Mouse (Mus musculus) olfactory bulb, adult 2 months (tissue): ENCODE measurements at regions not wholly inside any gene's neighbourhood (a gene's known extent, or its start where the extent isn't known, plus 50 kb on each side); places are given as distances from the start of the nearest gene placed in this dataset.
"Not testable (repeated sequence)": the region's sequence is repeated elsewhere in the genome, so short reads cannot be mapped to it uniquely, and the experiment has no call there.

Experiments
- H3K27ac ChIP-seq: fragments of 200-500 bp; 2 replicates; pipeline ENCODE4 v1.5.1; 2012; ENCODE audit warnings: low read depth, low read length; ENCODE audit not compliant: insufficient read depth
- H3K4me1 ChIP-seq: fragments of 200-500 bp; 2 replicates; pipeline ENCODE4 v1.6.1; 2012; ENCODE audit warnings: low read length; ENCODE audit not compliant: control insufficient read depth, insufficient read depth
- H3K4me3 ChIP-seq: fragments of 200-500 bp; 2 replicates; pipeline ENCODE4 v1.5.1; 2012; ENCODE audit warnings: mild to moderate bottlenecking, low read depth, low read length, moderate library complexity; ENCODE audit not compliant: insufficient read depth
- CTCF ChIP-seq: fragments of 200-500 bp; IDR thresholded peaks from 2 replicates; pipeline ENCODE4 v1.5.1; 2012; ENCODE audit warnings: low read depth, mild to moderate bottlenecking, low read length, moderate library complexity; ENCODE audit not compliant: insufficient read depth
- POLR2A ChIP-seq: fragments of 200-500 bp; IDR thresholded peaks from 2 replicates; pipeline ENCODE4 v1.6.1; 2012; ENCODE audit warnings: mild to moderate bottlenecking, low read depth, low read length, moderate library complexity; ENCODE audit not compliant: insufficient read depth
- WGBS: fragments of 180-500 bp; shearing (Covaris S2); methylation state at CpG from one replicate; pipeline ENCODE4 v1.1.7; 2018; 5-methylcytosine and 5-hydroxymethylcytosine counted together

GRCm38 (mm10) chr7:92984701-92985682 lies 94.7 kb upstream of the Fam181b start:
- Histone ChIP-seq H3K4me1 (peaks cover 2% of the 10 kb centered on the region; the same call in 1 of the 2 replicates), H3K4me3 (peak overlapping the region; percentile 29; the same call in 1 of the 2 replicates), H3K27ac (peak overlapping the region; percentile 67)
- WGBS, result 12% methylated on average over 18 of the region's 18 CpGs
- no peak for TF ChIP-seq CTCF
- no peak for TF ChIP-seq POLR2A

- Histone ChIP-seq H3K4me1 (peaks cover 2% of the 10 kb centered on the region; the same call in 1 of the 2 replicates), H3K4me3 (no peak overlapping the region), H3K27ac (no peak overlapping the region)
- WGBS, result 50% methylated on average over 2 of the region's 2 CpGs
- no peak for TF ChIP-seq POLR2A
- TF ChIP-seq CTCF, result no peak
Measured at GRCm38 (mm10) chr7:92985683-92986070, 94.0 kb upstream of the Fam181b start.

GRCm38 (mm10) chr7:92998886-92999285 lies 80.8 kb upstream of the Fam181b start:
- no peak overlapping the region for H3K4me3 ChIP-seq
- 74% methylated on average over 3 of the region's 3 CpGs for WGBS
- no peaks in the 10 kb centered on the region for H3K4me1 ChIP-seq
- no peak overlapping the region for H3K27ac ChIP-seq
- TF ChIP-seq CTCF (no peak), POLR2A (no peak)

- H3K4me1 ChIP-seq, H3K27ac ChIP-seq, H3K4me3 ChIP-seq: not testable (repeated sequence)
- WGBS, result 35% methylated on average over 5 of the region's 5 CpGs
Measured at GRCm38 (mm10) chr7:93006694-93007231, 72.9 kb upstream of the Fam181b start.

DNA sequence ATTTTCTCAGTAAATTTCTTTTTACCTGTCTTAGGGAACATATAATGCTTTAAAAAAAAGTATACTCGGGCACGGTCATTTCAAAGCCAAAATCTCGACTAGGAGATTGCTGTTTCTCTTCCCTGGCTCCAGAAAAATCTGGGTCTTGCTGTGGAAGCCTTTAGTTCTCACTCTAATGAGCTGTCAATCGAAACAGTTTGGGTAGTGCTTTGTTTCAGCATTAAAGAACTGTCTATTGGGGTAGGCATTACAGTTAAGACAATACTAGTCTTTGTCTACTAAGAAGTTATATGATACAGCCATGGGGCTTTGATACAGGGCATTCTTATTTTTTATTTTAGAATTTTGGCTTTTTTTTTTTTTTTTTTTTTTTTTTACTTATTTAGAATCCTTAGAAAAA lies 71.9 kb upstream of the Fam181b start:
- WGBS, result 22% methylated on average over 4 of the region's 4 CpGs
- no peak overlapping the region for H3K4me3 ChIP-seq
- no peak for TF ChIP-seq POLR2A
- TF ChIP-seq CTCF, result no peak
- no peak overlapping the region for H3K27ac ChIP-seq
- no peaks in the 10 kb centered on the region for H3K4me1 ChIP-seq

- TF ChIP-seq CTCF (no peak), POLR2A (no peak)
- Histone ChIP-seq H3K4me1 (no peaks in the 10 kb centered on the region), H3K4me3 (no peak overlapping the region), H3K27ac (no peak overlapping the region)
- WGBS, result 100% methylated on average over 1 of the region's 1 CpGs
Measured at GRCm38 (mm10) chr7:93019390-93019789, 60.3 kb upstream of the Fam181b start.

GRCm38 (mm10) chr7:93023489-93024130 lies 56.1 kb upstream of the Fam181b start:
- WGBS, result 48% methylated on average over 5 of the region's 5 CpGs
- no peak overlapping the region for H3K4me3 ChIP-seq
- TF ChIP-seq POLR2A (no peak), CTCF (no peak)
- no peak overlapping the region for H3K27ac ChIP-seq
- H3K4me1 ChIP-seq, result no peaks in the 10 kb centered on the region

DNA sequence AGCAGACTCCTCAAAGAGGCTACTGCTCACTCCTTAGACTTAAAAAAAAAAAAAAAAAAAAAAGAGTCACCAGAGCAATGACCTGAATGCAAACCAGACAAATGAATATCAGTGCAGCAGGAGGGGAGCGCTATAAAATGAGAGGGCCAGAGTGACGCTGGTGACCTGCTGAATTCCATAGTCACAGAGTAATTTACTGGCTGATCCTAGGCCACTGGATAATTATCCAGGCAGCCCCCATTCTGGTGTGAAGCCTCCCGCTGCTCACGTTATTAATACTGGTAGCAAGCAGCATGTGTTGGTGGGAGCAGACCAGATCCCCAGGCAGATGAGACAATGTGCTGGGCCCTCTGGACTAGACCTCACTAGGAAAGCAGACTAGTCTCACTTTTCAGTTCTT lies 53.4 kb upstream of the Fam181b start:
- Histone ChIP-seq H3K4me1 (no peaks in the 10 kb centered on the region), H3K4me3 (no peak overlapping the region), H3K27ac (no peak overlapping the region)
- TF ChIP-seq CTCF, result no peak
- TF ChIP-seq POLR2A, result no peak
- 68% methylated on average over 4 of the region's 4 CpGs for WGBS
